Comparison of ENCODE assay signal across 9 mouse cellular contexts in genomic region chrX:106485671-106486070, GRCm38 (mm10). TPM values are rescaled to one million over a fixed set of nuclear protein-coding genes. Genes with fewer than 3 reads are reported as not detected.
DNase-seq lines count a peak whose midpoint lies in the region; ATAC-seq and TF ChIP-seq lines count a peak whose summit lies in the region.
"Had no signal": no experiment of that assay in that cellular context is flagged by ENCODE, and none has a peak within 500 bp of the region (broad histone marks: within the 10 kb centered on the region; RNA-seq: fewer than 3 reads in every experiment).

No protein-coding gene starts in this region.

- intact Hi-C loops in gastrocnemius, postnatal 36 days (cut with DNase I) = no loop called here

- peak overlapping the region; percentile 68 for H3K4me2 ChIP-seq in kidney, embryonic 16.5 days (replicated peaks; ENCODE audit: low read depth, low read length)
- peak overlapping the region; percentile 55 for H3K4me2 ChIP-seq in embryonic facial prominence, embryonic 12.5 days (replicated peaks)
- H3K4me2 ChIP-seq in hindbrain, postnatal 0 days (ENCODE audit: low read depth, low read length) = peak overlapping the region; percentile 61
- peak overlapping the region; percentile 69 for H3K4me2 ChIP-seq in midbrain, embryonic 16.5 days (ENCODE audit: low read length)

- H3K27ac ChIP-seq in kidney, embryonic 16.5 days (ENCODE audit: low read length) = no peak overlapping the region
- 0 out of 2 replicates have a peak overlapping the region, but pooled peaks have one; percentile 36 for H3K27ac ChIP-seq in embryonic facial prominence, embryonic 12.5 days
- no peak overlapping the region for H3K27ac ChIP-seq in hindbrain, postnatal 0 days
- H3K27ac ChIP-seq in midbrain, embryonic 16.5 days (ENCODE audit: low read length) = no peak overlapping the region

- H3K36me3 ChIP-seq in kidney, embryonic 16.5 days (ENCODE audit: insufficient read depth, low read length) = no peaks in the 10 kb centered on the region
- no peaks in the 10 kb centered on the region for H3K36me3 ChIP-seq in embryonic facial prominence, embryonic 12.5 days
- no peaks in the 10 kb centered on the region for H3K36me3 ChIP-seq in hindbrain, postnatal 0 days (ENCODE audit: insufficient read depth, low read length)
- no peaks in the 10 kb centered on the region for H3K36me3 ChIP-seq in midbrain, embryonic 16.5 days (ENCODE audit: control insufficient read depth, insufficient read depth, low read length)

- H3K9ac ChIP-seq in kidney, embryonic 16.5 days (replicated peaks; ENCODE audit: low read length) = peak overlapping the region; percentile 55; the same call in 1 of the 2 replicates
- H3K9ac ChIP-seq in embryonic facial prominence, embryonic 12.5 days = peak overlapping the region; percentile 36; the same call in 1 of the 2 replicates
- no peak overlapping the region for H3K9ac ChIP-seq in hindbrain, postnatal 0 days (replicated peaks; ENCODE audit: low read length)
- H3K9ac ChIP-seq in midbrain, embryonic 16.5 days (ENCODE audit: low read depth, low read length) = no peak overlapping the region

- 26% methylated on average over 11 of the region's 13 CpGs for WGBS in kidney, embryonic 16.5 days
- WGBS in embryonic facial prominence, embryonic 12.5 days = 27% methylated on average over 12 of the region's 13 CpGs
- 41% methylated on average over 13 of the region's 13 CpGs for WGBS in hindbrain, postnatal 0 days
- 12% methylated on average over 9 of the region's 13 CpGs for WGBS in midbrain, embryonic 16.5 days

- peak; percentile 82 for ATAC-seq in kidney, embryonic 16.5 days (ENCODE audit: low FRiP score, low TSS enrichment)
- ATAC-seq in embryonic facial prominence, embryonic 12.5 days (ENCODE audit: insufficient number of reproducible peaks, insufficient read depth, low FRiP score, low TSS enrichment) = peak; percentile 72; the same call in 1 of the 2 replicates
- no peak; the same call in 1 of the 2 replicates for ATAC-seq in hindbrain, postnatal 0 days
- peak; percentile 28; the same call in 1 of the 2 replicates for ATAC-seq in midbrain, embryonic 16.5 days

- H3K4me1 ChIP-seq in kidney, embryonic 16.5 days (ENCODE audit: insufficient read depth, low read length) = no peaks in the 10 kb centered on the region
- H3K4me1 ChIP-seq in embryonic facial prominence, embryonic 12.5 days = no peaks in the 10 kb centered on the region
- H3K4me1 ChIP-seq in hindbrain, postnatal 0 days (ENCODE audit: insufficient read depth, low read length) = no peaks in the 10 kb centered on the region
- peaks cover 4% of the 10 kb centered on the region for H3K4me1 ChIP-seq in midbrain, embryonic 16.5 days (ENCODE audit: control insufficient read depth, insufficient read depth, low read length)

- peak overlapping the region; percentile 51 for H3K4me3 ChIP-seq in kidney, embryonic 16.5 days (ENCODE audit: low read length)
- H3K4me3 ChIP-seq in embryonic facial prominence, embryonic 12.5 days = peak overlapping the region; percentile 44
- H3K4me3 ChIP-seq in hindbrain, postnatal 0 days (ENCODE audit: low read length) = peak overlapping the region; percentile 35
- peak overlapping the region; percentile 41 for H3K4me3 ChIP-seq in midbrain, embryonic 16.5 days (ENCODE audit: low read depth, low read length)

- no peaks in the 10 kb centered on the region for H3K9me3 ChIP-seq in kidney, embryonic 16.5 days (ENCODE audit: low read length)
- no peaks in the 10 kb centered on the region for H3K9me3 ChIP-seq in embryonic facial prominence, embryonic 12.5 days
- H3K9me3 ChIP-seq in hindbrain, postnatal 0 days (ENCODE audit: low read length) = no peaks in the 10 kb centered on the region
- H3K9me3 ChIP-seq in midbrain, embryonic 16.5 days (replicated peaks; ENCODE audit: control insufficient read depth, low read length, poor library complexity, severe bottlenecking) = no peaks in the 10 kb centered on the region

- DNase-seq in kidney, adult 9 months = no peak
- DNase-seq in hindbrain, postnatal 0 days (ENCODE audit: low spot score) = no peak
- no peak for DNase-seq in layer of hippocampus, postnatal 14 days (ENCODE audit: low spot score in 2 of 2)
- DNase-seq in gastrocnemius, postnatal 36 days = no peak
- DNase-seq in layer of hippocampus, adult 8-10 months (ENCODE audit: low spot score in 2 of 2) = no peak

- peaks cover 19% of the 10 kb centered on the region for H3K27me3 ChIP-seq in kidney, embryonic 16.5 days (ENCODE audit: insufficient read depth, low read length)
- no peaks in the 10 kb centered on the region; the same call in 1 of the 2 replicates for H3K27me3 ChIP-seq in embryonic facial prominence, embryonic 12.5 days
- H3K27me3 ChIP-seq in hindbrain, postnatal 0 days (ENCODE audit: insufficient read depth, low read length) = peaks cover 18% of the 10 kb centered on the region; the same call in 1 of the 2 replicates
- peaks cover 5% of the 10 kb centered on the region; the same call in 1 of the 2 replicates for H3K27me3 ChIP-seq in midbrain, embryonic 16.5 days (ENCODE audit: control insufficient read depth, insufficient read depth, low read depth, low read length)

- TF ChIP-seq CTCF in hindbrain, postnatal 0 days (IDR thresholded peaks at IDR 0.05; ENCODE audit: low read depth) = no peak

RNA-seq across cellular contexts. Expression of gene Fndc3c1, which starts 0.5 kb away (rescaled TPM):
- polyA plus RNA-seq in kidney, embryonic 16.5 days (2015; fragmentation: Nextera tagmentation; extraction: Ambion mirVana) = 6.2 and 9.0 TPM in 2 replicates
- 32.6 and 36.9 TPM in 2 replicates for polyA plus RNA-seq in embryonic facial prominence, embryonic 12.5 days (2016; fragmentation: Nextera tagmentation; extraction: Ambion mirVana)
- 0.05 TPM in 1 of 2 replicates, not detected in the other for total RNA-seq in hindbrain, postnatal 0 days (2014; rRNA removed)
- 0.04 and 0.15 TPM in 2 replicates for polyA plus RNA-seq in hindbrain, postnatal 0 days (2015; fragmentation: Nextera tagmentation; extraction: Ambion mirVana)
- polyA plus RNA-seq in midbrain, embryonic 16.5 days (2015; fragmentation: Nextera tagmentation; extraction: Ambion mirVana) = 0.11 and 0.34 TPM in 2 replicates
- total RNA-seq in layer of hippocampus, postnatal 14 days (2021) = not detected
- 1 to 10 TPM in 1 of 2 experiments, under 1 TPM in 1; 0.64 to 1.4 TPM for total RNA-seq in gastrocnemius, postnatal 36 days (2021)
- not detected for total RNA-seq in layer of hippocampus, adult 8-10 months (2022)
- total RNA-seq: neutrophil, adult 5-6 weeks had no signal

Comparison
In these comparisons a context has a peak if more than half of its experiments do, and no peak if none do; other contexts are left out.
1. H3K9ac ChIP-seq: peak in kidney, embryonic 16.5 days (single experiment) and embryonic facial prominence, embryonic 12.5 days (single experiment); none in hindbrain, postnatal 0 days (single experiment) and midbrain, embryonic 16.5 days (single experiment).
2. Peak in every context shown above with its lines, with median percentiles within 50 percentile points of each other: H3K4me2 ChIP-seq and H3K4me3 ChIP-seq.